ENCODE assay signal across 8 mouse cellular contexts in the genomic region with DNA sequence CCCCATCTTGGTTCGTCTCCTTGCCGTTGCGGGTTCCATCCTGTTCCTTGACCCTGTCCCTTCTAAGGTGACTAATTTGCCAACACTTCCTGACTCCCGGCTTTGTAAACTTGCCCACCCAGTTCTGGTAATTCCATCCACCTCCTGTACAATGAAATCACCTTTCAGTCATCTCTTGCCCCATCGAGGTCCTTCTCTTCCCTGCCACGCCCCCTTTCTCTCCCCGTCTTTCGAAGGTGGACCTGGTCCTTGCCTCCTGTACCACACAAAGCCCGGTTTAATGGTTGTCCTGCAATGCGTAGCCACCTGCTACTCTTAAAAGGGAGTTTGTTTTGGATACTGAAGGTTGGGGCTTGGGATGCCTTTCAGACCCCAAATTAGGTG. TPM values are rescaled to one million over a fixed set of nuclear protein-coding genes. Genes with fewer than 3 reads are reported as not detected.
A peak's percentile ranks its signal among the peaks of the same experiment; 100 is the strongest.
DNase-seq lines count a peak whose midpoint lies in the region; ATAC-seq lines count a peak whose summit lies in the region.

No protein-coding gene starts in this region.

- H3K27ac ChIP-seq in forebrain, embryonic 10.5 days: peak overlapping the region; percentile 98
- H3K27ac ChIP-seq in limb, embryonic 13.5 days: no peak overlapping the region
- peak overlapping the region; percentile 73; the same call in 1 of the 2 replicates for H3K27ac ChIP-seq in neural tube, embryonic 13.5 days (replicated peaks)

- peaks cover 10% of the 10 kb centered on the region for H3K4me1 ChIP-seq in forebrain, embryonic 10.5 days
- H3K4me1 ChIP-seq in limb, embryonic 13.5 days: peaks cover 4% of the 10 kb centered on the region
- H3K4me1 ChIP-seq in neural tube, embryonic 13.5 days (replicated peaks): peaks cover 25% of the 10 kb centered on the region

- peak; percentile 40 for DNase-seq in embryo, embryonic 10.5 days (ENCODE audit: low spot score)
- no peak for DNase-seq in embryo, embryonic 9.5 days (ENCODE audit: extremely low spot score)
- DNase-seq in 3T3-L1 (ENCODE audit: low read depth, low spot score): peak; percentile 29
- no peak for DNase-seq in forebrain, embryonic 10.5 days (ENCODE audit: extremely low spot score, low spot score)
- DNase-seq in left cerebral cortex, postnatal 14 days (ENCODE audit: low spot score in 2 of 2): no peak
- DNase-seq in spleen, postnatal 4 days (ENCODE audit: low spot score in 2 of 2): no peak

- H3K4me3 ChIP-seq in forebrain, embryonic 10.5 days: peak overlapping the region; percentile 99
- peak overlapping the region; percentile 98 for H3K4me3 ChIP-seq in limb, embryonic 13.5 days
- H3K4me3 ChIP-seq in neural tube, embryonic 13.5 days: peak overlapping the region; percentile 78

- ATAC-seq in limb, embryonic 13.5 days (ENCODE audit: low FRiP score, low read depth): peak; percentile 4; the same call in 1 of the 2 replicates
- peak; percentile 24; the same call in 1 of the 2 replicates for ATAC-seq in neural tube, embryonic 13.5 days (ENCODE audit: low read depth)

- no peaks in the 10 kb centered on the region for H3K9me3 ChIP-seq in forebrain, embryonic 10.5 days
- no peaks in the 10 kb centered on the region for H3K9me3 ChIP-seq in limb, embryonic 13.5 days
- no peaks in the 10 kb centered on the region for H3K9me3 ChIP-seq in neural tube, embryonic 13.5 days

- intact Hi-C loops in left cerebral cortex, postnatal 14 days (cut with DNase I): loop anchor here (5.0 kb wide), 1 partner anchor 137 kb away; no protein-coding TSS in a partner anchor

- H3K36me3 ChIP-seq in forebrain, embryonic 10.5 days (replicated peaks): peaks cover 10% of the 10 kb centered on the region
- no peaks in the 10 kb centered on the region for H3K36me3 ChIP-seq in limb, embryonic 13.5 days
- no peaks in the 10 kb centered on the region for H3K36me3 ChIP-seq in neural tube, embryonic 13.5 days

- no peaks in the 10 kb centered on the region for H3K27me3 ChIP-seq in forebrain, embryonic 10.5 days (ENCODE audit: poor library complexity, severe bottlenecking)
- no peaks in the 10 kb centered on the region for H3K27me3 ChIP-seq in limb, embryonic 13.5 days
- H3K27me3 ChIP-seq in neural tube, embryonic 13.5 days: no peaks in the 10 kb centered on the region

- H3K9ac ChIP-seq in limb, embryonic 13.5 days: peak overlapping the region; percentile 86
- peak overlapping the region; percentile 94 for H3K9ac ChIP-seq in neural tube, embryonic 13.5 days

- WGBS in forebrain, embryonic 10.5 days: under 1% methylated on average over 10 of the region's 10 CpGs
- under 1% methylated on average over 10 of the region's 10 CpGs for WGBS in limb, embryonic 13.5 days
- WGBS in neural tube, embryonic 13.5 days: 0% methylated on average over 10 of the region's 10 CpGs

- peak overlapping the region; percentile 95 for H3K4me2 ChIP-seq in limb, embryonic 13.5 days (replicated peaks)
- peak overlapping the region; percentile 85 for H3K4me2 ChIP-seq in neural tube, embryonic 13.5 days

RNA-seq across cellular contexts. Expression of a gene that starts 0.8 kb away (rescaled TPM):
- 200 and 211 TPM in 2 replicates for polyA plus RNA-seq in forebrain, embryonic 10.5 days (2016; fragmentation: Nextera tagmentation; extraction: Ambion mirVana)
- 121 and 123 TPM in 2 replicates for polyA plus RNA-seq in limb, embryonic 13.5 days (2015; fragmentation: Nextera tagmentation; extraction: Ambion mirVana)
- 231 and 239 TPM in 2 replicates for polyA plus RNA-seq in neural tube, embryonic 13.5 days (2015; fragmentation: Nextera tagmentation; extraction: Ambion mirVana)
- 10 to 100 TPM; 55.3 to 57.6 TPM for total RNA-seq in left cerebral cortex, postnatal 14 days (2021)

RNA-seq across cellular contexts. Expression of a gene that starts 14.0 kb away (rescaled TPM):
- 109 TPM in 2 replicates for polyA plus RNA-seq in forebrain, embryonic 10.5 days (2016; fragmentation: Nextera tagmentation; extraction: Ambion mirVana)
- 86.7 and 89.7 TPM in 2 replicates for polyA plus RNA-seq in limb, embryonic 13.5 days (2015; fragmentation: Nextera tagmentation; extraction: Ambion mirVana)
- polyA plus RNA-seq in neural tube, embryonic 13.5 days (2015; fragmentation: Nextera tagmentation; extraction: Ambion mirVana): 106 and 111 TPM in 2 replicates
- 10 to 100 TPM; 57.2 to 57.5 TPM for total RNA-seq in left cerebral cortex, postnatal 14 days (2021)

RNA-seq across cellular contexts. Expression of a gene that starts 45.5 kb away (rescaled TPM):
- polyA plus RNA-seq in forebrain, embryonic 10.5 days (2016; fragmentation: Nextera tagmentation; extraction: Ambion mirVana): 5.7 and 5.8 TPM in 2 replicates
- 12.2 and 12.3 TPM in 2 replicates for polyA plus RNA-seq in limb, embryonic 13.5 days (2015; fragmentation: Nextera tagmentation; extraction: Ambion mirVana)
- polyA plus RNA-seq in neural tube, embryonic 13.5 days (2015; fragmentation: Nextera tagmentation; extraction: Ambion mirVana): 5.4 and 6.9 TPM in 2 replicates
- 10 to 100 TPM in 1 of 2 experiments, 1 to 10 TPM in 1; 6.8 to 10.1 TPM for total RNA-seq in left cerebral cortex, postnatal 14 days (2021)

Comparison
In these comparisons a context has a peak if more than half of its experiments do, and no peak if none do; other contexts are left out.
1. DNase-seq: peak in embryo, embryonic 10.5 days (single experiment) and 3T3-L1 (single experiment); none in embryo, embryonic 9.5 days (single experiment), forebrain, embryonic 10.5 days (single experiment), left cerebral cortex, postnatal 14 days (0 of 2) and spleen, postnatal 4 days (0 of 2).
2. Peak in every context shown above with its lines, with median percentiles within 50 percentile points of each other: H3K4me3 ChIP-seq.